Comparison of ENCODE assay signal across 8 mouse cellular contexts in the genomic region with DNA sequence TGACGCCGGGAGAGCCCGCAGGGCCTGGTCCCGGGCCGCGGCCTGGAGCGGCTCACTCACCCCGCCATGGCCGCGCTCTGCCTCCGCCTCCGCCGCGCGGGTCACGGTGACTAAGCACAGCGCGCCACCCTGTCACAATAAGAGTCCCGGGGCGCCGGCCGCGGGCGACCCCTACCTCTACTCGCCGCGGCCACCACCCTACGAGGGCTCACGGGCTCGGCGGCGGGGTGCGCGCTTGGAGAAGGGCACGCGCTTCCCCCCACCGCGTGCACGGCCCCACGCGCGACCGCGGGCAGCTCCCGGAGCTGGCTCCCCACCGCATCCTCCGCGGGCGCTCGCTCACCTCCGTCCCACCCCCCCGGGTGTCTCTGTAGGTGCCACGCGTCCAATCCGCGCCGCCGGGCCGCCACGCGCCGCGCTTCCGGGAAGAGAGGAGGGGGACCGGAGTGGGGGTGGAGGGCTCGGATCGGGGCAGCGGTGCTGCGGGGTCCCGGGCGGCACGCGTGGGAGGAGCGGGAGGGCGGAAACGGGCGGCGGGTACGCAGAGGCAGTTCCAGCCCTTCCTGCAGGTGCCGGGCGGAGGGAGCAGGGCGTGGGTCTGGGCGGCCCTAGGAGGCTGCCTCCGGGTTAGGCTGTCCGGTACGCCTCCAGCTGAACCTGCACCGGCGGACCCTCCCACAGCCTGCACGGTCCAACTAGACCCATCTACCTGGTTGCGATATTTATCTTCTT. TPM values are rescaled to one million over a fixed set of nuclear protein-coding genes. Genes with fewer than 3 reads are reported as not detected.
DNase-seq lines count a peak whose midpoint lies in the region; ATAC-seq and TF ChIP-seq lines count a peak whose summit lies in the region.

A gene (minus strand): TSS at position 629 of the 732 bp plus-strand sequence.

- H3K9ac ChIP-seq in heart, embryonic 13.5 days = peak within 1 kb of the TSS; percentile 95
- peak within 1 kb of the TSS; percentile 93 for H3K9ac ChIP-seq in liver, embryonic 14.5 days (replicated peaks)
- H3K9ac ChIP-seq in neural tube, embryonic 11.5 days (ENCODE audit: low read length) = peak within 1 kb of the TSS; percentile 96
- peak within 1 kb of the TSS; percentile 98 for H3K9ac ChIP-seq in stomach, embryonic 16.5 days (ENCODE audit: low read length)

- peak; percentile 73 for ATAC-seq in erythroid progenitor cell, adult 5-6 weeks (replicated peaks; ENCODE audit: low FRiP score, poor library complexity, severe bottlenecking)
- ATAC-seq in heart, embryonic 13.5 days (ENCODE audit: extremely low read depth, insufficient number of reproducible peaks, low FRiP score, low TSS enrichment) = peak; percentile 83
- ATAC-seq in liver, embryonic 14.5 days (ENCODE audit: insufficient read depth) = peak; percentile 89
- ATAC-seq in neural tube, embryonic 11.5 days (ENCODE audit: insufficient read depth, low FRiP score, low TSS enrichment) = peak; percentile 89
- ATAC-seq in stomach, embryonic 16.5 days (ENCODE audit: insufficient read depth, low FRiP score) = peak; percentile 91

- peaks cover 5% of the 10 kb centered on the region; the same call in 1 of the 2 replicates for H3K9me3 ChIP-seq in heart, embryonic 13.5 days
- peaks cover 2% of the 10 kb centered on the region; the same call in 1 of the 2 replicates for H3K9me3 ChIP-seq in liver, embryonic 14.5 days (ENCODE audit: control insufficient read depth, low read length)
- H3K9me3 ChIP-seq in neural tube, embryonic 11.5 days (ENCODE audit: control insufficient read depth, low read length) = no peaks in the 10 kb centered on the region
- 0 out of 2 replicates have a peak, but pooled peaks cover 5% of the 10 kb centered on the region for H3K9me3 ChIP-seq in stomach, embryonic 16.5 days (replicated peaks; ENCODE audit: control insufficient read depth, low read length)

- peaks cover 6% of the 10 kb centered on the region for H3K27me3 ChIP-seq in C2C12 (ENCODE audit: control insufficient read depth, insufficient read depth, insufficient read length)
- H3K27me3 ChIP-seq in heart, embryonic 13.5 days (replicated peaks) = peaks cover 22% of the 10 kb centered on the region
- peaks cover 22% of the 10 kb centered on the region for H3K27me3 ChIP-seq in liver, embryonic 14.5 days (ENCODE audit: control insufficient read depth, insufficient read depth, low read length)
- peaks cover 10% of the 10 kb centered on the region for H3K27me3 ChIP-seq in neural tube, embryonic 11.5 days (ENCODE audit: control insufficient read depth, insufficient read depth, low read length)
- H3K27me3 ChIP-seq in stomach, embryonic 16.5 days (ENCODE audit: control insufficient read depth, insufficient read depth, low read length) = peaks cover 13% of the 10 kb centered on the region

- peak within 1 kb of the TSS; percentile 95 for H3K27ac ChIP-seq in heart, embryonic 13.5 days (replicated peaks)
- H3K27ac ChIP-seq in liver, embryonic 14.5 days = peak within 1 kb of the TSS; percentile 80
- H3K27ac ChIP-seq in neural tube, embryonic 11.5 days (ENCODE audit: low read depth, low read length) = peak within 1 kb of the TSS; percentile 76
- H3K27ac ChIP-seq in stomach, embryonic 16.5 days (ENCODE audit: low read length) = peak within 1 kb of the TSS; percentile 93

- under 1% methylated on average over 85 of the region's 90 CpGs for WGBS in heart, embryonic 13.5 days
- under 1% methylated on average over 71 of the region's 90 CpGs for WGBS in liver, embryonic 14.5 days (ENCODE audit: insufficient replicate concordance)
- WGBS in neural tube, embryonic 11.5 days = under 1% methylated on average over 78 of the region's 90 CpGs
- under 1% methylated on average over 80 of the region's 90 CpGs for WGBS in stomach, embryonic 16.5 days

- peaks cover 33% of the 10 kb centered on the region for H3K4me1 ChIP-seq in heart, embryonic 13.5 days
- H3K4me1 ChIP-seq in liver, embryonic 14.5 days (replicated peaks; ENCODE audit: control insufficient read depth in 2 of 2, insufficient read depth in 2 of 2, low read length in 1 of 2) = peaks cover 12 to 18% of the 10 kb centered on the region in 2 experiments
- peaks cover 8% of the 10 kb centered on the region; the same call in 1 of the 2 replicates for H3K4me1 ChIP-seq in neural tube, embryonic 11.5 days (ENCODE audit: control insufficient read depth, insufficient read depth, low read length)
- H3K4me1 ChIP-seq in stomach, embryonic 16.5 days (ENCODE audit: control insufficient read depth, insufficient read depth, low read length) = peaks cover 17% of the 10 kb centered on the region

- H3K4me2 ChIP-seq in heart, embryonic 13.5 days = peak within 1 kb of the TSS; percentile 79
- H3K4me2 ChIP-seq in liver, embryonic 14.5 days (ENCODE audit: low read depth) = peak within 1 kb of the TSS; percentile 96
- H3K4me2 ChIP-seq in neural tube, embryonic 11.5 days (ENCODE audit: low read depth) = peak within 1 kb of the TSS; percentile 71
- peak within 1 kb of the TSS; percentile 85 for H3K4me2 ChIP-seq in stomach, embryonic 16.5 days (ENCODE audit: low read depth, low read length)

- peak; percentile 84 for DNase-seq in brain, embryonic 14.5 days (ENCODE audit: low read depth)
- peak; percentile 91 for DNase-seq in kidney, postnatal 10 days
- DNase-seq in liver, embryonic 14.5 days (ENCODE audit: low read depth in 3 of 3, low spot score in 3 of 3) = peak; percentile 66 to 70 (median 68)
- peak; percentile 87 for DNase-seq in neural tube, embryonic 11.5 days (ENCODE audit: low spot score)

- H3K36me3 ChIP-seq in C2C12 (ENCODE audit: control insufficient read depth, insufficient read depth) = peaks cover 24% of the 10 kb centered on the region
- H3K36me3 ChIP-seq in heart, embryonic 13.5 days = peaks cover 31% of the 10 kb centered on the region
- peaks cover 11% of the 10 kb centered on the region for H3K36me3 ChIP-seq in liver, embryonic 14.5 days (replicated peaks; ENCODE audit: control insufficient read depth, insufficient read depth, low read depth)
- peaks cover 3% of the 10 kb centered on the region for H3K36me3 ChIP-seq in neural tube, embryonic 11.5 days (ENCODE audit: control insufficient read depth, insufficient read depth, low read length)
- H3K36me3 ChIP-seq in stomach, embryonic 16.5 days (ENCODE audit: control insufficient read depth, insufficient read depth, low read length) = 0 out of 2 replicates have a peak, but pooled peaks cover 3% of the 10 kb centered on the region

- peaks cover 21% of the 10 kb centered on the region for H3K79me3 ChIP-seq in C2C12 (ENCODE audit: low read depth)

- TF ChIP-seq POLR2A in brain, embryonic 14.5 days (IDR thresholded peaks at IDR 0.05; ENCODE audit: borderline replicate concordance, extremely low read depth, insufficient read depth, insufficient read length, poor library complexity, severe bottlenecking) = peak; percentile 62; the same call in 1 of the 2 replicates

- 0 out of 2 replicates have a peak, but pooled peaks have one; percentile 25 for TF ChIP-seq EP300 in liver, embryonic 14.5 days (IDR thresholded peaks at IDR 0.05; ENCODE audit: low read depth)

- H3K79me2 ChIP-seq in C2C12 (ENCODE audit: control insufficient read depth, insufficient read depth) = peaks cover 44% of the 10 kb centered on the region

- no peak for TF ChIP-seq CTCF in C2C12 (IDR thresholded peaks at IDR 0.05; ENCODE audit: control insufficient read depth, insufficient read depth, insufficient read length)
- no peak for TF ChIP-seq CTCF in brain, embryonic 14.5 days (IDR thresholded peaks at IDR 0.05; ENCODE audit: borderline replicate concordance, extremely low read depth, insufficient read depth, insufficient read length)
- TF ChIP-seq CTCF in liver, embryonic 14.5 days (IDR thresholded peaks at IDR 0.05; ENCODE audit: low read depth) = no peak; the same call in 1 of the 2 replicates

- peak within 1 kb of the TSS; percentile 79 for H3K4me3 ChIP-seq in C2C12 (ENCODE audit: insufficient read depth, poor library complexity, severe bottlenecking)
- peak within 1 kb of the TSS; percentile 81 for H3K4me3 ChIP-seq in heart, embryonic 13.5 days
- peak within 1 kb of the TSS; percentile 82 to 96 for H3K4me3 ChIP-seq in liver, embryonic 14.5 days (ENCODE audit: insufficient read depth in 1 of 2, low read depth in 2 of 2, low read length in 2 of 2)
- H3K4me3 ChIP-seq in neural tube, embryonic 11.5 days (ENCODE audit: low read depth, low read length) = peak within 1 kb of the TSS; percentile 90
- H3K4me3 ChIP-seq in stomach, embryonic 16.5 days (replicated peaks; ENCODE audit: low read length) = peak within 1 kb of the TSS; percentile 91

- peak within 1 kb of the TSS; percentile 93 for H3ac ChIP-seq in C2C12 (ENCODE audit: control insufficient read depth, insufficient read length, low read depth)

TF ChIP-seq in C2C12, 6 proteins besides CTCF, POLR2A, EP300 and RAD21:
- TF ChIP-seq MYOD1 (IDR thresholded peaks at IDR 0.05; ENCODE audit: control insufficient read depth, insufficient read length, low read depth) (no peak), USF1 (IDR thresholded peaks at IDR 0.05; ENCODE audit: low read depth) (no peak), FOSL1 (IDR thresholded peaks at IDR 0.05; ENCODE audit: insufficient read depth, low read length, poor library complexity, severe bottlenecking) (no peak)

RNA-seq across cellular contexts. Expression of the gene that starts here (rescaled TPM):
- polyA plus RNA-seq in C2C12 (2012; fragmentation: generic; extraction: Trizol) = 41.5 TPM
- 58.7 and 59.7 TPM in 2 replicates for polyA plus RNA-seq in brain, embryonic 14.5 days (2012; rRNA removed)
- total RNA-seq in erythroid progenitor cell, adult 5-6 weeks (2015; ENCODE audit: low replicate concordance) = 13.8 and 25.2 TPM in 2 replicates
- 37.0 and 44.7 TPM in 2 replicates for total RNA-seq in erythroid progenitor cell, adult 5-6 weeks (2017; ENCODE audit: low replicate concordance)
- 51.1 and 52.7 TPM in 2 replicates for polyA plus RNA-seq in heart, embryonic 13.5 days (2015; fragmentation: Nextera tagmentation; extraction: Ambion mirVana)
- 15.1 and 15.8 TPM in 2 replicates for polyA plus RNA-seq in liver, embryonic 14.5 days (2012; rRNA removed)
- polyA plus RNA-seq in liver, embryonic 14.5 days (2014; fragmentation: Nextera tagmentation; extraction: Ambion mirVana) = 15.6 and 16.4 TPM in 2 replicates
- polyA plus RNA-seq in neural tube, embryonic 11.5 days (2014; fragmentation: Nextera tagmentation; extraction: Ambion mirVana) = 32.3 and 34.1 TPM in 2 replicates
- polyA plus RNA-seq in stomach, embryonic 16.5 days (2015; fragmentation: Nextera tagmentation; extraction: Ambion mirVana) = 52.5 and 56.4 TPM in 2 replicates

Comparison
In these comparisons a context has a peak if more than half of its experiments do, and no peak if none do; other contexts are left out.
1. Peak in every context shown above with its lines: DNase-seq, ATAC-seq, H3K4me3 ChIP-seq and H3K27ac ChIP-seq.